Mouse (Mus musculus) heart, adult 2 months (tissue): ENCODE data around the gene Ccr4.

Source experiments
- CTCF ChIP-seq: fragments of 200-600 bp; IDR thresholded peaks from 2 replicates; pipeline ENCODE4 v1.8.1; 2022; ENCODE audit warnings: antibody characterized with exemption, mild to moderate bottlenecking, moderate library complexity
- EP300 ChIP-seq: fragments of 200-500 bp; IDR thresholded peaks from 2 replicates; pipeline ENCODE4 v1.6.1; 2011; ENCODE audit warnings: low read depth, low read length, control low read depth; ENCODE audit not compliant: insufficient read depth
- POLR2A ChIP-seq: fragments of 200-500 bp; IDR thresholded peaks from 2 replicates; pipeline ENCODE4 v1.6.1; 2011; ENCODE audit warnings: mild to moderate bottlenecking, low read depth, low read length, control low read depth; ENCODE audit not compliant: insufficient read depth

GRCm38 (mm10) chr9:114512831-114513230 is 8.1 kb upstream of the Ccr4 start:
- TF ChIP-seq EP300: no peak
- TF ChIP-seq CTCF: no peak
- TF ChIP-seq POLR2A: no peak
